Mouse (Mus musculus): ENCODE measurements around the gene Foxred2. TPM values are rescaled to one million over a fixed set of nuclear protein-coding genes. Genes with fewer than 3 reads are reported as not detected.

The Foxred2 gene
- polyA plus RNA-seq, 1 experiment = 14.4 TPM

DNA sequence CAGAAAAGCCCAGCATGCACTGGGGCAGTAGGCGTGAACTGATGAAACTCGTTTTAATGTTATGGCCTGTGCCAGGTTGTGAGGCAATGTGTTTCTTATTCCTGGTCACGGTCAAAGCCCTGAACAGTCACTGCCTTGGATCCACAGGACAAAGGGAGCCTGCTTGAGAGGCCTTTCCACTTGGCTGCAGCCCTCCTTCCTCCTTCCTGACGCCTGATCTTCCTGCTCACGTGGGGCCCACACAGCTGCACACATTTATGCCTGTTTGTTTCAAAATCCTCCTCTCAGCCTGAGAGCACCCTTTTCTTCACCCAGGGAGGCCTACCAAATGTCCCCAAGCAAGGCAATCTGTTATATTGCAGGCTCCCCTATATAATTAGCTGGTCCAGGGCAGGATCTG, 53.3 kb downstream of the Foxred2 start:
- no peak for TF ChIP-seq CTCF (IDR thresholded peaks at IDR 0.05; ENCODE audit: extremely low read depth, insufficient read depth, low read length)
- TF ChIP-seq POLR2A (IDR thresholded peaks at IDR 0.05; ENCODE audit: extremely low read depth, insufficient read depth, low read length) = no peak
- no peak overlapping the region for H3K4me3 ChIP-seq (ENCODE audit: insufficient read depth, low read length)
- no peak overlapping the region for H3K27ac ChIP-seq (ENCODE audit: insufficient read depth, low read length)
- no peaks in the 10 kb centered on the region for H3K4me1 ChIP-seq (ENCODE audit: control insufficient read depth, insufficient read depth, low read length)

DNA sequence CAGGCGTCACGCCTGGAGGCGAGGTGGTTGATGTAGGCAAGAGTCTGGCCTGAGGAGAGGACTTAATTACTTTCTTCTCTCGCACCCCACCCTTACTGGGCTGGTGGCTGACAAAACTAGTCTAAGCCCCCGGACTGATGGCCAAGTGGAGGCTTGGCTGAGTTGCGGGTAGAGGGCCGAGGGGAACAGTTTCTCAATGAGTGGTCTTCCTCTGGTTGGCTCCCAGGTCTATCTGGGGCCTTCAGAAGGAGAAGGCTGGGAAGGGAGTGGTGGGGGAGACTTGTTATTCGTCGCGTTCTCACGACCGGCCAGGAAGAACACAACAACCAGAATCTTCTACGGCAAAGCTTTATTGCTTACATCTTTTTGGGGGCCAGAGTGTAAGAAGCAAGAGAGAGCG, 61.6 kb downstream of the Foxred2 start:
- no peak overlapping the region for H3K4me3 ChIP-seq (ENCODE audit: insufficient read depth, low read length)
- no peaks in the 10 kb centered on the region for H3K4me1 ChIP-seq (ENCODE audit: control insufficient read depth, insufficient read depth, low read length)
- no peak for TF ChIP-seq CTCF (IDR thresholded peaks at IDR 0.05; ENCODE audit: extremely low read depth, insufficient read depth, low read length)
- TF ChIP-seq POLR2A (IDR thresholded peaks at IDR 0.05; ENCODE audit: extremely low read depth, insufficient read depth, low read length) = no peak
- no peak overlapping the region for H3K27ac ChIP-seq (ENCODE audit: insufficient read depth, low read length)

DNA sequence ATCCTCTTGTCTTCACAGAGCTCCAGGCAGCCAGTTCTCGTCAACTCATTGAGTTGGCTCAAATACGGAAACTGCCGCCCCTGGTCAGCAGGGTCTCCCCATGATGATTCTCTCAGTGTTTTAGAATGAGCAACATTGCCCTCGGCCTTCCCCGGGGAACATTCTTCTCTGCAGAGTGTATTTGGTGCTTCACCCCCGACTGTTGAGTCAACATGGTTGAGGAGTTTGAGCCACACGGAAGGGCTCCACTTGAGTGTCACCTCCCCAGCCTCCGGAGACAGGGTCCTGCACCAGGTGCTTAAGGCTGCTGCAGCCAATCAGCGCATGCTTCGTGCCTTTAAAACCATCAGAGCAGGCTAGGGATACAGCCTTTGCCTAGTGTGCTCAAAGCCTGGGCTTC, 63.2 kb downstream of the Foxred2 start:
- TF ChIP-seq CTCF (IDR thresholded peaks at IDR 0.05; ENCODE audit: extremely low read depth, insufficient read depth, low read length) (no peak), POLR2A (IDR thresholded peaks at IDR 0.05; ENCODE audit: extremely low read depth, insufficient read depth, low read length) (no peak)
- peaks cover under 1% of the 10 kb centered on the region; the same call in 1 of the 2 replicates for H3K4me1 ChIP-seq (ENCODE audit: control insufficient read depth, insufficient read depth, low read length)
- H3K4me3 ChIP-seq (ENCODE audit: insufficient read depth, low read length) = no peak overlapping the region
- H3K27ac ChIP-seq (ENCODE audit: insufficient read depth, low read length) = no peak overlapping the region

DNA sequence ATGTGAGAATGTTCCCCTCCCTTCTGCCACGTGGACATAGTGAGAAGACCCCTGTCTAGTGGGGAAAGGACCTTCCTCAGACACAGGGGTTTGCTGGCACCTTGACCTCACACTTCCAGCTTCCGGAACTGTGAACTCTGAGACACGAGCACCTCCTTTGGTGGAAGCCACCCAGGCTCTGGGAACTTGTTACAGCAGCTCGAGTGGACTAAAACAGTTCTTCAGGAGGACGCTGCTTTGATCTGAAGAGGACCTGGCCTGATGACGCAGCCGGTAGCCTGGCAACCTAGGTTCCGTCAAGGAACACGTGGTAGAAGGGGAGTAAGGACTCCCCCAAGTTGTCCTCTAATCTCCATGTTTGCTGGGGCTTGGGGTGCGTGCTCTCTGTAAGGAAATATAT, 64.1 kb downstream of the Foxred2 start:
- H3K4me1 ChIP-seq (ENCODE audit: control insufficient read depth, insufficient read depth, low read length) = peaks cover 2% of the 10 kb centered on the region; the same call in 1 of the 2 replicates
- no peak overlapping the region for H3K27ac ChIP-seq (ENCODE audit: insufficient read depth, low read length)
- TF ChIP-seq CTCF (IDR thresholded peaks at IDR 0.05; ENCODE audit: extremely low read depth, insufficient read depth, low read length) = no peak
- no peak for TF ChIP-seq POLR2A (IDR thresholded peaks at IDR 0.05; ENCODE audit: extremely low read depth, insufficient read depth, low read length)
- no peak overlapping the region for H3K4me3 ChIP-seq (ENCODE audit: insufficient read depth, low read length)

DNA sequence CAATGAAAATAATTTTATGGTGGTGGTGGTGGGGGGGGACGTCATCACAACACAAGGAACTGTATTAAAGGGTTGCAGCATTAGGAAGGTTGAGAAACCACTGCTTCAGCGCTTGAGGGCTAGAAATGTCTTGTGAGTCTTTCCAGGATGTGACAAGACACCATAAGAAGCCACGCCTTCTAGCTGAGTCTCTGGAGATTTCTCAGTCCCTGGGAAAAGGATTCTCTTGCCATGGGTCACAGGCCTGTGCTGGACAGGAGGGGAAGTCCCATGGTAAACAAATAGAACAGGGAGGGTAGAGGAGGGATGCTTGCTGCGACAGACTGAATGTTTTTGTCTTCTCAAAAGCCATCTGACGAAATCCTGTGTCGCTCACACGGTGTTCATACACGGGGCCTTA, 64.8 kb downstream of the Foxred2 start:
- Histone ChIP-seq H3K27ac (ENCODE audit: insufficient read depth, low read length) (no peak overlapping the region), H3K4me1 (ENCODE audit: control insufficient read depth, insufficient read depth, low read length) (peaks cover 4% of the 10 kb centered on the region), H3K4me3 (ENCODE audit: insufficient read depth, low read length) (no peak overlapping the region)
- TF ChIP-seq POLR2A (IDR thresholded peaks at IDR 0.05; ENCODE audit: extremely low read depth, insufficient read depth, low read length) (no peak), CTCF (IDR thresholded peaks at IDR 0.05; ENCODE audit: extremely low read depth, insufficient read depth, low read length) (no peak)

Other genes starting within 250 kb of the Foxred2 start
- 0.62 and 0.69 TPM in 2 replicates for gene Apol9b, start 227.7 kb downstream of the Foxred2 start, polyA plus RNA-seq (2012; rRNA removed)
- 4.8 and 6.2 TPM in 2 replicates for gene Apol8, start 199.7 kb downstream of the Foxred2 start, polyA plus RNA-seq (2012; rRNA removed)
- gene Myh9, start 114.5 kb downstream of the Foxred2 start, polyA plus RNA-seq (2012; rRNA removed) = 32.6 and 34.2 TPM in 2 replicates
- 192 and 197 TPM in 2 replicates for gene Txn2, start 27.7 kb downstream of the Foxred2 start, polyA plus RNA-seq (2012; rRNA removed)
- gene Eif3d, start 14.1 kb upstream of the Foxred2 start, polyA plus RNA-seq (2012; rRNA removed) = 106 and 111 TPM in 2 replicates
- 28.2 and 28.4 TPM in 2 replicates for gene Cacng2, start 163.3 kb upstream of the Foxred2 start, polyA plus RNA-seq (2012; rRNA removed)
- 43.9 and 44.4 TPM in 2 replicates for gene Ift27, start 217.4 kb upstream of the Foxred2 start, polyA plus RNA-seq (2012; rRNA removed)
- gene Pvalb, start 249.7 kb upstream of the Foxred2 start, polyA plus RNA-seq (2012; rRNA removed) = 121 and 122 TPM in 2 replicates